Mouse (Mus musculus) intestine, embryonic 14.5 days (tissue): ENCODE measurements around the gene Rela. TPM values are rescaled to one million over a fixed set of nuclear protein-coding genes. Genes with fewer than 3 reads are reported as not detected.

Experiments
- ATAC-seq: fragments of 200-750 bp; cut with Nextera tagmentation; replicated peaks from 2 replicates; pipeline ENCODE4 v1.8.0; 2017; ENCODE audit warnings: low read depth, moderate number of reproducible peaks, moderate TSS enrichment, moderate library complexity; ENCODE audit not compliant: low FRiP score, low TSS enrichment
- DNase-seq: peaks from one replicate; pipeline ENCODE4 v3.0.0-alpha.2; 2018; ENCODE audit warnings: low spot score
- H3K27ac ChIP-seq: fragments of 300-500 bp; sonication (generic); 2 replicates; pipeline ENCODE4 v1.5.1; 2014; ENCODE audit warnings: low read depth, mild to moderate bottlenecking, control low read depth
- H3K27me3 ChIP-seq: fragments of 300-500 bp; sonication (generic); replicated peaks from 2 replicates; pipeline ENCODE4 v1.6.1; 2014; ENCODE audit warnings: low read length, control low read depth; ENCODE audit not compliant: control insufficient read depth, insufficient read depth
- H3K36me3 ChIP-seq: fragments of 300-500 bp; sonication (generic); 2 replicates; pipeline ENCODE4 v1.6.1; 2014; ENCODE audit warnings: low read length, control low read depth; ENCODE audit not compliant: control insufficient read depth, insufficient read depth
- H3K4me1 ChIP-seq: fragments of 300-500 bp; sonication (generic); replicated peaks from 2 replicates; pipeline ENCODE4 v1.6.1; 2014; ENCODE audit warnings: low read length, control low read depth, mixed read lengths; ENCODE audit not compliant: control insufficient read depth, insufficient read depth
- H3K4me2 ChIP-seq: fragments of 300-500 bp; sonication (generic); 2 replicates; pipeline ENCODE4 v1.6.1; 2014; ENCODE audit warnings: low read length
- H3K4me3 ChIP-seq: fragments of 300-500 bp; sonication (generic); 2 replicates; pipeline ENCODE4 v1.5.1; 2014; ENCODE audit warnings: low read depth, low read length, control low read depth, mixed read lengths
- H3K9ac ChIP-seq: fragments of 300-500 bp; sonication (generic); 2 replicates; pipeline ENCODE4 v1.6.1; 2014; ENCODE audit warnings: mild to moderate bottlenecking, low read length
- H3K9me3 ChIP-seq: fragments of 300-500 bp; sonication (generic); 2 replicates; pipeline ENCODE4 v1.6.1; 2016; ENCODE audit warnings: low read length, control low read depth; ENCODE audit not compliant: control insufficient read depth
- WGBS: fragments of 180-500 bp; shearing (Covaris S2); extraction: QIAGEN DNeasy Blood & Tissue Kit; methylation state at CpG from one replicate; pipeline ENCODE4 v1.1.7; 2014; 5-methylcytosine and 5-hydroxymethylcytosine counted together
- microRNA-seq: library from miRNA; unstranded; fragments of <30 nt; microRNA quantifications from one replicate; pipeline ENCODE4, GENCODE M21; 2016
- polyA plus RNA-seq: library from polyadenylated mRNA; unstranded; fragments of >200 nt; fragmentation: Nextera tagmentation; extraction: Ambion mirVana; gene quantifications from 2 replicates; pipeline ENCODE4 v1.2.1, GENCODE M21; 2014

The Rela gene
- polyA plus RNA-seq, 1 experiment from 2014 or later, result 46.7 TPM

- H3K36me3 ChIP-seq, result peaks cover 70% of the 10 kb centered on the region
- ATAC-seq, result no peak
- no peak overlapping the region for H3K27ac ChIP-seq
- H3K9ac ChIP-seq, result no peak overlapping the region
- no peaks in the 10 kb centered on the region for H3K9me3 ChIP-seq
- no peak for DNase-seq
- H3K4me1 ChIP-seq, result peaks cover 30% of the 10 kb centered on the region
- 81% methylated on average over 6 of the region's 6 CpGs for WGBS
- no peaks in the 10 kb centered on the region for H3K27me3 ChIP-seq
- no peak overlapping the region for H3K4me3 ChIP-seq
- no peak overlapping the region for H3K4me2 ChIP-seq
Observed at GRCm38 (mm10) chr19:5693801-5694200, 56.5 kb downstream of the Rela start.

GRCm38 (mm10) chr19:5695849-5696462 lies 58.7 kb downstream of the Rela start:
- no peaks in the 10 kb centered on the region for H3K9me3 ChIP-seq
- DNase-seq (peak; percentile 66), ATAC-seq (no peak)
- no peak overlapping the region for H3K4me2 ChIP-seq
- H3K4me1 ChIP-seq, result peaks cover 21% of the 10 kb centered on the region
- 38% methylated on average over 41 of the region's 41 CpGs for WGBS
- no peak overlapping the region for H3K9ac ChIP-seq
- no peak overlapping the region for H3K4me3 ChIP-seq
- no peaks in the 10 kb centered on the region for H3K27me3 ChIP-seq
- peaks cover 87% of the 10 kb centered on the region for H3K36me3 ChIP-seq
- no peak overlapping the region for H3K27ac ChIP-seq

Small RNA genes within 50 kb of the gene (microRNA-seq; reads per million reads assigned to microRNA genes)
- gene Mir6987, result 0.42 reads per million

Other genes with a start within 250 kb of the Rela start
- 57.1 and 69.1 TPM in 2 replicates for gene Sart1, start 248.8 kb upstream of the Rela start, polyA plus RNA-seq
- gene Tsga10ip, start 235.0 kb upstream of the Rela start, polyA plus RNA-seq, result 2.8 TPM in 1 of 2 replicates, not detected in the other
- 170 and 173 TPM in 2 replicates for gene Drap1, start 212.5 kb upstream of the Rela start, polyA plus RNA-seq
- 34.2 and 41.2 TPM in 2 replicates for gene AI837181, start 212.3 kb upstream of the Rela start, polyA plus RNA-seq
- gene Fosl1, start 189.9 kb upstream of the Rela start, polyA plus RNA-seq, result not detected in 2 replicates
- gene Ccdc85b, start 179.6 kb upstream of the Rela start, polyA plus RNA-seq, result 7.1 TPM in 2 replicates
- 111 and 112 TPM in 2 replicates for gene Fibp, start 176.9 kb upstream of the Rela start, polyA plus RNA-seq
- 1.6 and 2.0 TPM in 2 replicates for gene Ctsw, start 169.0 kb upstream of the Rela start, polyA plus RNA-seq
- gene Efemp2, start 163.5 kb upstream of the Rela start, polyA plus RNA-seq, result 136 and 151 TPM in 2 replicates
- 37.0 and 38.3 TPM in 2 replicates for gene Mus81, start 149.1 kb upstream of the Rela start, polyA plus RNA-seq
- 2,844 and 3,105 TPM in 2 replicates for gene Cfl1, start 147.0 kb upstream of the Rela start, polyA plus RNA-seq
- gene 1700020D05Rik, start 133.7 kb upstream of the Rela start, polyA plus RNA-seq, result not detected in 2 replicates
- 9.4 and 10.8 TPM in 2 replicates for gene Snx32, start 126.9 kb upstream of the Rela start, polyA plus RNA-seq
- gene Ovol1, start 76.8 kb upstream of the Rela start, polyA plus RNA-seq, result 17.5 and 18.6 TPM in 2 replicates
- 6.1 and 6.5 TPM in 2 replicates for gene Ap5b1, start 69.5 kb upstream of the Rela start, polyA plus RNA-seq
- 124 and 131 TPM in 2 replicates for gene Rnaseh2c, start 35.6 kb upstream of the Rela start, polyA plus RNA-seq
- 31.8 and 33.3 TPM in 2 replicates for gene Kat5, start 27.2 kb upstream of the Rela start, polyA plus RNA-seq
- gene Sipa1, start 26.2 kb downstream of the Rela start, polyA plus RNA-seq, result 18.0 and 21.7 TPM in 2 replicates
- gene Map3k11, start 51.3 kb downstream of the Rela start, polyA plus RNA-seq, result 23.2 and 28.8 TPM in 2 replicates
- 27.6 and 30.8 TPM in 2 replicates for gene Pcnx3, start 51.4 kb downstream of the Rela start, polyA plus RNA-seq
- gene Kcnk7, start 66.9 kb downstream of the Rela start, polyA plus RNA-seq, result 0.30 and 0.45 TPM in 2 replicates
- gene Ehbp1l1, start 88.8 kb downstream of the Rela start, polyA plus RNA-seq, result 29.6 and 33.6 TPM in 2 replicates
- gene Fam89b, start 92.2 kb downstream of the Rela start, polyA plus RNA-seq, result 85.8 and 95.7 TPM in 2 replicates
- gene Ltbp3, start 103.4 kb downstream of the Rela start, polyA plus RNA-seq, result 30.1 and 36.0 TPM in 2 replicates
- gene Scyl1, start 133.9 kb downstream of the Rela start, polyA plus RNA-seq, result 68.8 and 69.2 TPM in 2 replicates
- gene Frmd8, start 237.8 kb downstream of the Rela start, polyA plus RNA-seq, result 18.2 and 18.9 TPM in 2 replicates
- gene Slc25a45, start 240.3 kb downstream of the Rela start, polyA plus RNA-seq, result 2.1 and 2.5 TPM in 2 replicates